Mouse (Mus musculus) layer of hippocampus, adult 18-20 months (tissue): ENCODE data around the gene Prkg1. TPM values are rescaled to one million over a fixed set of nuclear protein-coding genes. Genes with fewer than 3 reads are reported as not detected.

Source experiments
- DNase-seq, 2 experiments: peaks; one replicate each; pipeline ENCODE4 v3.0.0; 2022; ENCODE audit warnings: low spot score in 2 of 2
- total RNA-seq, 2 experiments: library from RNA; stranded (reverse); gene quantifications; 2 replicates each; pipeline ENCODE4 v1.2.3; 2021

The Prkg1 gene
- total RNA-seq, 2 experiments from 2014 or later = 20.8 to 22.6 TPM

- DNase-seq = no peak
Measured at GRCm38 (mm10) chr19:31074717-31075063, 690.1 kb downstream of the Prkg1 start.

GRCm38 (mm10) chr19:31073959-31074716 is 690.7 kb downstream of the Prkg1 start:
- DNase-seq = peak in 1 of 2 experiments; percentile 17

- no peak for DNase-seq
Measured at GRCm38 (mm10) chr19:31065206-31065781, 699.5 kb downstream of the Prkg1 start.

- no peak for DNase-seq
Measured at GRCm38 (mm10) chr19:31064740-31065139, 700.1 kb downstream of the Prkg1 start.

GRCm38 (mm10) chr19:31046601-31047000 is 718.2 kb downstream of the Prkg1 start:
- no peak for DNase-seq

GRCm38 (mm10) chr19:31040948-31041847 is 723.6 kb downstream of the Prkg1 start:
- no peak for DNase-seq

- no peak for DNase-seq
Measured at GRCm38 (mm10) chr19:31038951-31039350, 725.9 kb downstream of the Prkg1 start.

- DNase-seq = no peak
Measured at GRCm38 (mm10) chr19:31031596-31031995, 733.2 kb downstream of the Prkg1 start.

- DNase-seq = no peak
Measured at GRCm38 (mm10) chr19:31026797-31027196, 738.0 kb downstream of the Prkg1 start.

GRCm38 (mm10) chr19:31011528-31012133 is 753.2 kb downstream of the Prkg1 start:
- DNase-seq = no peak

GRCm38 (mm10) chr19:30998572-30998971 is 766.3 kb downstream of the Prkg1 start:
- DNase-seq = no peak

- DNase-seq = no peak
Measured at GRCm38 (mm10) chr19:30990390-30990789, 774.4 kb downstream of the Prkg1 start.

GRCm38 (mm10) chr19:30982436-30982835 is 782.4 kb downstream of the Prkg1 start:
- DNase-seq = no peak

- no peak for DNase-seq
Measured at GRCm38 (mm10) chr19:30978096-30978495, 786.7 kb downstream of the Prkg1 start.

- DNase-seq = no peak
Measured at GRCm38 (mm10) chr19:30950610-30951009, 814.2 kb downstream of the Prkg1 start.

GRCm38 (mm10) chr19:30948202-30948601 is 816.6 kb downstream of the Prkg1 start:
- no peak for DNase-seq

- no peak for DNase-seq
Measured at GRCm38 (mm10) chr19:30942369-30942992, 822.4 kb downstream of the Prkg1 start.

GRCm38 (mm10) chr19:30938058-30938457 is 826.8 kb downstream of the Prkg1 start:
- DNase-seq = no peak

- no peak for DNase-seq
Measured at GRCm38 (mm10) chr19:30931469-30932192, 833.2 kb downstream of the Prkg1 start.

GRCm38 (mm10) chr19:30924032-30924431 is 840.8 kb downstream of the Prkg1 start:
- no peak for DNase-seq
